ENCODE assay signal across 8 mouse cellular contexts in the genomic region with DNA sequence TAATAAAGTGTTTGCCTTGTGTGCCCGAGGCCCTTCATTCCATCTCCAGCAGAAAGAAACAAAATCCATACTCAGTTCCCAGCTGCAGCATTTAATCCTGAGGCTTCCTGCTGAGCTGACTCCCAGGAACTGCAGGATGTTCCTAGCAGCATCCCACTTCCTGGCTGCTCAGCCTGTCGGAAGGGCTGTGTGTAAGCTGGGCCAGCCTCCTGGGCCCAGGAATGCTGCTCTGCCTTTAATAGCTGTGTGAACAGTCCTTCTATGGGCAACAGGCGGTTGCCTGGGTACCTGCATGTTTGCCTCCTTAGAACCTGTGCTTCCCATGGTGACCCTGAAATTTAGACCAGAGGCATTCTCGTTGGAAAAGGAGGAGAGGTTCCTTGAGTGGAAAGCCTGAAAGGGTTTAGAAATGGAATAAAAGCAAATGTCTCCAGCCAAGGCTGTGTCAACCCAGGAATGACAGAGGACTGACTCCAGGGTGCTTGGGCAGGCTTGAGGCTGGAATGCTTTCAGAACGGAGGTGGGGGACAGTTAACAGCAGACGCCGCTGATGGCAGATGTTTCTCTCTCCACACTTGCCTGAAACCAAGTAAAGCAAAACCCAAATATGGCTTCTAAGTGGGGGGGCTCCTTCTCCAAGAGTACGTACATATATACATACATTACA. TPM values are rescaled to one million over a fixed set of nuclear protein-coding genes. Genes with fewer than 3 reads are reported as not detected.
A peak's percentile ranks its signal among the peaks of the same experiment; 100 is the strongest.
DNase-seq lines count a peak whose midpoint lies in the region; ATAC-seq and TF ChIP-seq lines count a peak whose summit lies in the region.

No protein-coding gene starts in this region.

- peak; percentile 55 for DNase-seq in right cerebral cortex, adult 18-20 months
- DNase-seq in right cerebral cortex, postnatal 4 days = no peak
- DNase-seq in thymus, postnatal 0 days (ENCODE audit: low spot score) = no peak
- DNase-seq in cerebellum, postnatal 36 days = no peak
- DNase-seq in c-Kit-positive CD71-positive TER-119-positive erythroid progenitor cells, embryonic 14.5 days (ENCODE audit: low spot score) = no peak

- peaks cover 38% of the 10 kb centered on the region for H3K4me1 ChIP-seq in forebrain, embryonic 13.5 days
- peaks cover 8% of the 10 kb centered on the region for H3K4me1 ChIP-seq in intestine, postnatal 0 days (replicated peaks; ENCODE audit: control insufficient read depth, insufficient read depth, low read length)
- H3K4me1 ChIP-seq in lung, embryonic 16.5 days (replicated peaks; ENCODE audit: control insufficient read depth, insufficient read depth, low read length) = peaks cover 36% of the 10 kb centered on the region

- H3K27me3 ChIP-seq in forebrain, embryonic 13.5 days = peaks cover 46% of the 10 kb centered on the region
- no peaks in the 10 kb centered on the region for H3K27me3 ChIP-seq in intestine, postnatal 0 days (replicated peaks; ENCODE audit: control insufficient read depth, insufficient read depth, low read length)
- no peaks in the 10 kb centered on the region for H3K27me3 ChIP-seq in lung, embryonic 16.5 days (ENCODE audit: control insufficient read depth, insufficient read depth, low read depth, low read length)

- H3K36me3 ChIP-seq in forebrain, embryonic 13.5 days (ENCODE audit: poor library complexity, severe bottlenecking) = no peaks in the 10 kb centered on the region
- no peaks in the 10 kb centered on the region; the same call in 1 of the 2 replicates for H3K36me3 ChIP-seq in intestine, postnatal 0 days (ENCODE audit: control insufficient read depth, insufficient read depth)
- H3K36me3 ChIP-seq in lung, embryonic 16.5 days (ENCODE audit: control insufficient read depth, insufficient read depth, low read length) = peaks cover 2% of the 10 kb centered on the region; the same call in 1 of the 2 replicates

- peak overlapping the region; percentile 70 for H3K4me3 ChIP-seq in forebrain, embryonic 13.5 days
- H3K4me3 ChIP-seq in intestine, postnatal 0 days (ENCODE audit: low read depth, low read length) = peak overlapping the region; percentile 72
- peak overlapping the region; percentile 79 for H3K4me3 ChIP-seq in lung, embryonic 16.5 days (ENCODE audit: low read length)

- H3K27ac ChIP-seq in forebrain, embryonic 13.5 days = no peak overlapping the region
- peak overlapping the region; percentile 94 for H3K27ac ChIP-seq in intestine, postnatal 0 days (ENCODE audit: low read depth, low read length)
- H3K27ac ChIP-seq in lung, embryonic 16.5 days (ENCODE audit: low read length) = peak overlapping the region; percentile 96

- no peak overlapping the region for H3K9ac ChIP-seq in forebrain, embryonic 13.5 days
- H3K9ac ChIP-seq in intestine, postnatal 0 days (ENCODE audit: low read depth, low read length) = peak overlapping the region; percentile 62
- peak overlapping the region; percentile 71 for H3K9ac ChIP-seq in lung, embryonic 16.5 days (ENCODE audit: low read length)

- peak overlapping the region; percentile 99 for H3K4me2 ChIP-seq in forebrain, embryonic 13.5 days
- H3K4me2 ChIP-seq in intestine, postnatal 0 days (replicated peaks; ENCODE audit: low read depth) = peak overlapping the region; percentile 100
- peak overlapping the region; percentile 95 for H3K4me2 ChIP-seq in lung, embryonic 16.5 days (ENCODE audit: low read depth, low read length)

- H3K9me3 ChIP-seq in forebrain, embryonic 13.5 days (replicated peaks) = no peaks in the 10 kb centered on the region
- no peaks in the 10 kb centered on the region for H3K9me3 ChIP-seq in intestine, postnatal 0 days (ENCODE audit: control insufficient read depth)
- H3K9me3 ChIP-seq in lung, embryonic 16.5 days (ENCODE audit: control insufficient read depth, low read length) = no peaks in the 10 kb centered on the region

- 8% methylated on average over 8 of the region's 8 CpGs for WGBS in forebrain, embryonic 13.5 days
- 15% methylated on average over 8 of the region's 8 CpGs for WGBS in intestine, postnatal 0 days
- 6% methylated on average over 8 of the region's 8 CpGs for WGBS in lung, embryonic 16.5 days

- ATAC-seq in forebrain, embryonic 13.5 days = no peak
- no peak for ATAC-seq in intestine, postnatal 0 days
- ATAC-seq in lung, embryonic 16.5 days (ENCODE audit: low read depth) = no peak

- TF ChIP-seq CTCF in intestine, postnatal 0 days (IDR thresholded peaks at IDR 0.05; ENCODE audit: low read depth) = no peak

RNA-seq across cellular contexts. Expression of gene Klhl21, which starts 1.0 kb away (rescaled TPM):
- polyA plus RNA-seq in forebrain, embryonic 13.5 days (2015; fragmentation: Nextera tagmentation; extraction: Ambion mirVana) = 2.7 and 3.0 TPM in 2 replicates
- polyA plus RNA-seq in intestine, postnatal 0 days (2015; fragmentation: Nextera tagmentation; extraction: Ambion mirVana) = 5.3 and 5.8 TPM in 2 replicates
- 10.9 and 12.3 TPM in 2 replicates for polyA plus RNA-seq in lung, embryonic 16.5 days (2015; fragmentation: Nextera tagmentation; extraction: Ambion mirVana)
- polyA plus RNA-seq in thymus, postnatal 0 days (2015; fragmentation: Nextera tagmentation; extraction: Ambion mirVana) = 8.9 and 10.2 TPM in 2 replicates

RNA-seq across cellular contexts. Expression of gene Phf13, which starts 11.6 kb away (rescaled TPM):
- 17.6 and 19.4 TPM in 2 replicates for polyA plus RNA-seq in forebrain, embryonic 13.5 days (2015; fragmentation: Nextera tagmentation; extraction: Ambion mirVana)
- 10.6 and 11.0 TPM in 2 replicates for polyA plus RNA-seq in intestine, postnatal 0 days (2015; fragmentation: Nextera tagmentation; extraction: Ambion mirVana)
- polyA plus RNA-seq in lung, embryonic 16.5 days (2015; fragmentation: Nextera tagmentation; extraction: Ambion mirVana) = 25.1 and 26.8 TPM in 2 replicates
- polyA plus RNA-seq in thymus, postnatal 0 days (2015; fragmentation: Nextera tagmentation; extraction: Ambion mirVana) = 10.0 and 11.3 TPM in 2 replicates

RNA-seq across cellular contexts. Expression of gene Thap3, which starts 18.8 kb away (rescaled TPM):
- 39.6 and 40.6 TPM in 2 replicates for polyA plus RNA-seq in forebrain, embryonic 13.5 days (2015; fragmentation: Nextera tagmentation; extraction: Ambion mirVana)
- polyA plus RNA-seq in intestine, postnatal 0 days (2015; fragmentation: Nextera tagmentation; extraction: Ambion mirVana) = 15.4 and 16.6 TPM in 2 replicates
- 37.5 and 43.9 TPM in 2 replicates for polyA plus RNA-seq in lung, embryonic 16.5 days (2015; fragmentation: Nextera tagmentation; extraction: Ambion mirVana)
- polyA plus RNA-seq in thymus, postnatal 0 days (2015; fragmentation: Nextera tagmentation; extraction: Ambion mirVana) = 30.7 and 41.4 TPM in 2 replicates

RNA-seq across cellular contexts. Expression of gene Zbtb48, which starts 19.9 kb away (rescaled TPM):
- 18.5 and 25.2 TPM in 2 replicates for polyA plus RNA-seq in forebrain, embryonic 13.5 days (2015; fragmentation: Nextera tagmentation; extraction: Ambion mirVana)
- 6.7 and 7.6 TPM in 2 replicates for polyA plus RNA-seq in intestine, postnatal 0 days (2015; fragmentation: Nextera tagmentation; extraction: Ambion mirVana)
- 17.5 and 20.6 TPM in 2 replicates for polyA plus RNA-seq in lung, embryonic 16.5 days (2015; fragmentation: Nextera tagmentation; extraction: Ambion mirVana)
- polyA plus RNA-seq in thymus, postnatal 0 days (2015; fragmentation: Nextera tagmentation; extraction: Ambion mirVana) = 18.4 and 18.9 TPM in 2 replicates

RNA-seq across cellular contexts. Expression of gene Tas1r1, which starts 30.8 kb away (rescaled TPM):
- 0.53 and 0.83 TPM in 2 replicates for polyA plus RNA-seq in forebrain, embryonic 13.5 days (2015; fragmentation: Nextera tagmentation; extraction: Ambion mirVana)
- 0.08 TPM in 1 of 2 replicates, not detected in the other for polyA plus RNA-seq in intestine, postnatal 0 days (2015; fragmentation: Nextera tagmentation; extraction: Ambion mirVana)
- 0.59 and 0.74 TPM in 2 replicates for polyA plus RNA-seq in lung, embryonic 16.5 days (2015; fragmentation: Nextera tagmentation; extraction: Ambion mirVana)
- polyA plus RNA-seq in thymus, postnatal 0 days (2015; fragmentation: Nextera tagmentation; extraction: Ambion mirVana) = 0.32 and 0.59 TPM in 2 replicates
